Mouse (Mus musculus): ENCODE results near the gene Gm14409. TPM values are rescaled to one million over a fixed set of nuclear protein-coding genes. Genes with fewer than 3 reads are reported as not detected.
"Not testable (repeated sequence)": the region's sequence is repeated elsewhere in the genome, so short reads cannot be mapped to it uniquely, and the experiment has no call there.

The Gm14409 gene
- total RNA-seq (2021): under 1 TPM; 0.47 TPM
- long read RNA-seq, experiment 1: 0 reads
- long read RNA-seq, experiment 2: 0 reads

DNA sequence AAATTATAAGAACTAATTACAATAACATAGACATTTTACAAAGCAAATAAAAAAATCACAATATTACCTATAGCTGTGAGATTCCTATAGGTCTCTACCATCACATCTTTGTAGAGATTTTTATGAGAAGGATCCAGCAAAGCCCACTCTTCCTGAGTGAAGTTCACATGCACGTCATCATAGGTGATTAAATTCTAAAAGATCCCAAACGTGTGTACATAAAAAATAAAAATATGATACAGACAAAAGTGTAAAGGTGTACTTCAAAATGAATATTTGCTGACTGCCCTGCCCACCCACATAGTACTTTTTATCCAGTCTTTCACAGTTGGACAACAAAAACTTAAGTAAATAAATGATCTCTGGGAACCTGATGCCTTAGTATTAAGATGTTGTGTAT is at the start of gene Gm14409:
Gene Gm14409, minus strand, starts transcription at position 101 of the 400 bp plus-strand sequence.
- DNase-seq; intact Hi-C loops (cut with DNase I; ENCODE audit: low total_unique reads): not testable (repeated sequence)

DNA sequence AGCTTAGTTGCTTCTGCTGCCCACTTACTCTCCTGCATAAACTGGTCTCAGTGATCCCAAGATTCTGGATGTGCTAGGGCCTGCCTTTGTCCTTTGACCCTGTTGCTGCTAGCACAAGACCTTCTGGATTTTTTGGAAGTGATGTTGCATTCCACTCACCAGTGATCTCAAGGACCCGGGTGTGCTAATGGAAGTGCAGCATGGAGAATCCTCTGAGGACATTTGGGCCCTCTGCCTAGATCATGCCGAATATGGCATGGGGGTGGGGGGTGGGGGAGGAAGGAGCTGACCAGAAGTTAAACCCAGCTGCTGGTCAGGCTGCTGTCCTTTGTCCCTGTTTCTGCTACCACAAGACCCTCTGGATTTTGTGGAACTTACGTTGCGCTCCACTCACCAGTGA is 42.8 kb upstream of the Gm14409 start:
- DNase-seq; intact Hi-C loops (cut with DNase I; ENCODE audit: low total_unique reads): not testable (repeated sequence)

DNA sequence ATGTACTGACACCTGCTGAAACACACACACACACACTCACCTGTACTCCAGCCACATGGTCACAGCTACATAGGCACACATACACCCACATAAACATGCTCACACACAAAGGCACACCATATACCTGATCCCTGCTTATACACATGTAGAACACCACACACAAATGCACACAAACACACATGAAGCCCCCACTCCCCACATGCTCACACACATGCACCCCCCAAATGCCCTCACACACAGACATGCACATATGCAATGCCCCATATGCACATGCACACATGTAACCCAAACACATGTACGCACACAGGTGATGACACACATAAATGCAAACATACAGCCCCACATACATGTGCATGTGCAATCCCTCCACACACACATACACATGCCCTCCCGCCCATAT is 38.1 kb upstream of the Gm14409 start:
- intact Hi-C loops (cut with DNase I; ENCODE audit: low total_unique reads); DNase-seq: not testable (repeated sequence)

DNA sequence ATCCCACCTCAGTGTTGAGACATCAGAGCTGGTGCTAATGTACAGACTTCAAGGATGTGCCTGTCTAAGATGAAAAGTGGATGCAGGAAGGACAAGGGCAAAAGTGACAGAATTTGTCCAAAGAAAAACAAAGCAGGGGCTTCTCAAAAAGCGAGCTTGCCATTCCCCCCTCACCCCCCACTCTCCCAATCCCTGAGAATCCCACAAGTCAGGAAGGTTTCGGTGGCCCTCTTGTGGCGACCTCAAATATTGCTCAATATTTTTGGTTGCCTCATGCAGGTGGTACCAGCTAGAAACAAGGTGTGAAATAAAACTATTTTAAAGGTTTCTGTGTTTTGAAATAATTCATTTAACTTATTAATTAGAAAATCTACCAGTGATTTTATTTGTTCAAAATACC is 16.9 kb upstream of the Gm14409 start:
- DNase-seq; intact Hi-C loops (cut with DNase I; ENCODE audit: low total_unique reads): not testable (repeated sequence)

DNA sequence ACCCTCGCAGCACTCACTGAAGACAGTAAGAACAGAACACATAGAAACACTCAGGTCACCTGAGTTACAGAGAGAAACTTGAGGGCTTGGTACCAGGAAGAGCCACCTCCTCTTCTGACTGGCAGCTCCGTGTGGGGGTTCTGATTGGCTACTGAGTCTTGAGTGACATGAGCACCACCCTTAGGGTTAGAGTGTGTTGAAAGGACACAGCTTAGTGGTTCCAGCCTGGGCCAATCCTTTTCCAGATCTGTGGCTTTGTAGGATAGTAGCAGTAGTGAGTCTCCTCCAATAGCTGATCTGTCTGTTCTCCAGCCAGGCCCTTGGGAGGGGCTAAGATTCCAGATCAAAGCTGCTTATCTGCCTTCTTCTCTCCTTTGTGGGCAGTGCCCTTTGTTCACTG is 10.9 kb upstream of the Gm14409 start:
- DNase-seq; intact Hi-C loops (cut with DNase I; ENCODE audit: low total_unique reads): not testable (repeated sequence)

DNA sequence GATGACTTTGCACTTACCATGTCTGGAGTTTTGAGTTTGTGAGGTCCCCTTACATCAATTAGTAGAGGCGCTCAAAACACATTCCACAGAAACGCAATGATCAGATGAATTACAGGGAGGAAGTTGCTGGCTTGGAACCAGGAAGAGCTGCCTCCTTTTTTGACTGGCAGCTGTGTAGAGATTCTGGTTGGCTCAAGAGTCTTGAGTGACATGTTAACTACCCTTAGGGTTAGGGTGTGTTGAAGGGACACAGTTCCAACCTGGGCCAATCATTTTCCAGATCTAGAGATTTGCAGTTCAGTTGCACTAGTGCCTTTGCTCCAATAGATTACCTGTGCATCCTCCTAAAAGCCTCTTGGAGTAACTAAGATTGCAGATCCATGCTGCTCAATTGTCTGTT is 5.4 kb upstream of the Gm14409 start:
- DNase-seq; intact Hi-C loops (cut with DNase I; ENCODE audit: low total_unique reads): not testable (repeated sequence)

DNA sequence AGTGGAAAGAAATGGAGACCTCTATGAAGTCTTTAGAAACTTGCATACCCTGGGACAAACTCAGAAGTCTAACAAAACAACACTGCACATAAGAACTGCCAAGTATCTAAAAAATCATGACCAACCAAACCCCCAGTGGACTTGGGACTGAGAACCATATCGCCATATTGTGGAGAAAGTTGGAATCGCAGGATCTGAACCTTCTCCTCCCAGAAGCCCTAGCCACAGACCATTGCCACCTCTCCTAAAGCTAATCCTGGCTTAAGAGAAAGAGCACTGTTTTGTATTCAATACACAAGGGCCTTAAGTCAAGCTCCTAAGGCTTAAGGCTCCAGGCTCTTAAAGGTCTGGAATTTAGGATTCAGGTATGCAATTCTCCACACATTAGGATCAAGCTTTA is 19.4 kb downstream of the Gm14409 start:
- intact Hi-C loops (cut with DNase I; ENCODE audit: low total_unique reads); DNase-seq: not testable (repeated sequence)

DNA sequence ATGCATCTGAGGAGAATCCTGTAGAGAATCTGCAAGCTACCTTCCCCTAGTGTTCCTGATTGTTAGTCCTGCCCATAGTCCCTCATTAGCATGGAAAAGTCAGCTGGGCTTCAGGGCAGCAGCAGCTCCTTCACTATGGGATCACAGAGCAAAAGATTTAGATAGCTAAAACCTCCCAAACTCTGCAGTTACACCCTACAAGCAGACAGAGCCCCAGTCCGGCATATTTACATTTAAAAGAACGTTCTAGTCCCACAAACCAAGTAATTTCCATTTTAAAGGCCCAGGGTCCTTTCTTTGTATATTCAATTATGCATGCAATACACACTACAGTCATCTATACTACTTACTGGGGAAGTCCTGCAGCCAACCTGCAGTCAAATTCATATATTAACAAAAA is 36.4 kb downstream of the Gm14409 start:
- intact Hi-C loops (cut with DNase I; ENCODE audit: low total_unique reads); DNase-seq: not testable (repeated sequence)

Other genes starting within 250 kb of the Gm14409 start
- under 1 TPM in 1 of 2 experiments, not detected in 1; 0.42 TPM for gene Gm14401, start 192.7 kb downstream of the Gm14409 start, total RNA-seq (2021)
- gene Gm14410, start 60.6 kb downstream of the Gm14409 start, total RNA-seq (2021): 1 to 10 TPM; 5.9 to 6.6 TPM
- gene Gm14412, start 57.3 kb upstream of the Gm14409 start, total RNA-seq (2021): under 1 TPM; 0.58 to 0.80 TPM
- 1 to 10 TPM; 5.0 to 6.3 TPM for gene Gm14418, start 131.3 kb upstream of the Gm14409 start, total RNA-seq (2021)
- 10 to 100 TPM; 19.0 to 23.2 TPM for gene Zfp970, start 197.7 kb upstream of the Gm14409 start, total RNA-seq (2021)
- 10 to 100 TPM; 14.5 to 18.5 TPM for gene Gm14403, start 231.2 kb upstream of the Gm14409 start, total RNA-seq (2021)

All from gastrocnemius, postnatal 14 days (tissue).